Mouse (Mus musculus): ENCODE measurements at regions not wholly inside any gene's neighbourhood (a gene's known extent, or its start where the extent isn't known, plus 50 kb on each side); places are given as distances from the start of the nearest gene placed in this dataset.

- no peaks in the 10 kb centered on the region for H3K9me3 ChIP-seq (replicated peaks; ENCODE audit: control insufficient read depth, low read length)
- H3K36me3 ChIP-seq (ENCODE audit: control insufficient read depth, insufficient read depth, low read length): no peaks in the 10 kb centered on the region
- H3K4me3 ChIP-seq (replicated peaks; ENCODE audit: low read length): no peak overlapping the region
- WGBS: 52% methylated on average over 5 of the region's 5 CpGs
- no peak overlapping the region for H3K9ac ChIP-seq (ENCODE audit: low read length)
- ATAC-seq (ENCODE audit: insufficient read depth, low FRiP score): peak; percentile 68; the same call in 1 of the 2 replicates
- no peaks in the 10 kb centered on the region for H3K27me3 ChIP-seq (ENCODE audit: control insufficient read depth, insufficient read depth, low read length)
- no peak overlapping the region for H3K27ac ChIP-seq (ENCODE audit: low read length)
- H3K4me2 ChIP-seq (ENCODE audit: low read depth, low read length): no peak overlapping the region
- no peaks in the 10 kb centered on the region for H3K4me1 ChIP-seq (ENCODE audit: control insufficient read depth, insufficient read depth, low read length)
Measured at GRCm38 (mm10) chr2:159343624-159344560, 549.3 kb downstream of the Dhx35 start.

GRCm38 (mm10) chr2:159354247-159354646 lies 559.6 kb downstream of the Dhx35 start:
- H3K9ac ChIP-seq (ENCODE audit: low read length): no peak overlapping the region
- H3K4me3 ChIP-seq (replicated peaks; ENCODE audit: low read length): no peak overlapping the region
- 50% methylated on average over 2 of the region's 2 CpGs for WGBS
- H3K27me3 ChIP-seq (ENCODE audit: control insufficient read depth, insufficient read depth, low read length): no peaks in the 10 kb centered on the region
- H3K4me2 ChIP-seq (ENCODE audit: low read depth, low read length): no peak overlapping the region
- H3K27ac ChIP-seq (ENCODE audit: low read length): no peak overlapping the region
- no peaks in the 10 kb centered on the region for H3K36me3 ChIP-seq (ENCODE audit: control insufficient read depth, insufficient read depth, low read length)
- H3K9me3 ChIP-seq (replicated peaks; ENCODE audit: control insufficient read depth, low read length): no peaks in the 10 kb centered on the region
- no peak for ATAC-seq (ENCODE audit: insufficient read depth, low FRiP score)
- H3K4me1 ChIP-seq (ENCODE audit: control insufficient read depth, insufficient read depth, low read length): no peaks in the 10 kb centered on the region

GRCm38 (mm10) chr2:159356503-159356902 lies 561.9 kb downstream of the Dhx35 start:
- Histone ChIP-seq H3K4me3 (replicated peaks; ENCODE audit: low read length) (no peak overlapping the region), H3K9ac (ENCODE audit: low read length) (no peak overlapping the region), H3K4me2 (ENCODE audit: low read depth, low read length) (no peak overlapping the region), H3K36me3 (ENCODE audit: control insufficient read depth, insufficient read depth, low read length) (no peaks in the 10 kb centered on the region), H3K27ac (ENCODE audit: low read length) (no peak overlapping the region), H3K27me3 (ENCODE audit: control insufficient read depth, insufficient read depth, low read length) (no peaks in the 10 kb centered on the region), H3K4me1 (ENCODE audit: control insufficient read depth, insufficient read depth, low read length) (no peaks in the 10 kb centered on the region), H3K9me3 (replicated peaks; ENCODE audit: control insufficient read depth, low read length) (no peaks in the 10 kb centered on the region)
- WGBS: 22% methylated on average over 5 of the region's 5 CpGs
- ATAC-seq (ENCODE audit: insufficient read depth, low FRiP score): no peak

- no peak for ATAC-seq (ENCODE audit: insufficient read depth, low FRiP score)
Measured at GRCm38 (mm10) chr2:159361371-159361770, 566.8 kb downstream of the Dhx35 start.

GRCm38 (mm10) chr2:159392865-159393264 lies 598.3 kb downstream of the Dhx35 start:
- no peak for ATAC-seq (ENCODE audit: insufficient read depth, low FRiP score)
- H3K27me3 ChIP-seq (ENCODE audit: control insufficient read depth, insufficient read depth, low read length): no peaks in the 10 kb centered on the region
- H3K4me1 ChIP-seq (ENCODE audit: control insufficient read depth, insufficient read depth, low read length): no peaks in the 10 kb centered on the region
- WGBS: 41% methylated on average over 10 of the region's 10 CpGs
- no peak overlapping the region for H3K4me3 ChIP-seq (replicated peaks; ENCODE audit: low read length)
- H3K27ac ChIP-seq (ENCODE audit: low read length): no peak overlapping the region
- H3K36me3 ChIP-seq (ENCODE audit: control insufficient read depth, insufficient read depth, low read length): no peaks in the 10 kb centered on the region
- no peaks in the 10 kb centered on the region for H3K9me3 ChIP-seq (replicated peaks; ENCODE audit: control insufficient read depth, low read length)
- no peak overlapping the region for H3K4me2 ChIP-seq (ENCODE audit: low read depth, low read length)
- no peak overlapping the region for H3K9ac ChIP-seq (ENCODE audit: low read length)

More at GRCm38 (mm10) chr2:159361371-159361770, 566.8 kb downstream of the Dhx35 start:
- no peaks in the 10 kb centered on the region for H3K27me3 ChIP-seq (ENCODE audit: control insufficient read depth, insufficient read depth, low read length)
- no peak overlapping the region for H3K9ac ChIP-seq (ENCODE audit: low read length)
- H3K9me3 ChIP-seq (replicated peaks; ENCODE audit: control insufficient read depth, low read length): no peaks in the 10 kb centered on the region
- no peaks in the 10 kb centered on the region for H3K4me1 ChIP-seq (ENCODE audit: control insufficient read depth, insufficient read depth, low read length)
- no peak overlapping the region for H3K4me3 ChIP-seq (replicated peaks; ENCODE audit: low read length)
- no peak overlapping the region for H3K4me2 ChIP-seq (ENCODE audit: low read depth, low read length)
- no peaks in the 10 kb centered on the region for H3K36me3 ChIP-seq (ENCODE audit: control insufficient read depth, insufficient read depth, low read length)
- H3K27ac ChIP-seq (ENCODE audit: low read length): no peak overlapping the region
- 76% methylated on average over 3 of the region's 3 CpGs for WGBS

- WGBS: 62% methylated on average over 9 of the region's 9 CpGs
- ATAC-seq (ENCODE audit: insufficient read depth, low FRiP score): no peak
- Histone ChIP-seq H3K4me1 (ENCODE audit: control insufficient read depth, insufficient read depth, low read length) (no peaks in the 10 kb centered on the region), H3K27me3 (ENCODE audit: control insufficient read depth, insufficient read depth, low read length) (no peaks in the 10 kb centered on the region), H3K9me3 (replicated peaks; ENCODE audit: control insufficient read depth, low read length) (no peaks in the 10 kb centered on the region), H3K4me3 (replicated peaks; ENCODE audit: low read length) (no peak overlapping the region), H3K9ac (ENCODE audit: low read length) (no peak overlapping the region), H3K36me3 (ENCODE audit: control insufficient read depth, insufficient read depth, low read length) (no peaks in the 10 kb centered on the region), H3K4me2 (ENCODE audit: low read depth, low read length) (no peak overlapping the region), H3K27ac (ENCODE audit: low read length) (no peak overlapping the region)
Measured at GRCm38 (mm10) chr2:159401421-159402100, 607.0 kb downstream of the Dhx35 start.

GRCm38 (mm10) chr2:159404940-159405339 lies 610.3 kb downstream of the Dhx35 start:
- no peak for ATAC-seq (ENCODE audit: insufficient read depth, low FRiP score)
- whole genome bisulfite sequencing: 39% methylated on average over 1 of the region's 1 CpGs

GRCm38 (mm10) chr2:159414599-159414998 lies 620.0 kb downstream of the Dhx35 start:
- Histone ChIP-seq H3K4me1 (ENCODE audit: control insufficient read depth, insufficient read depth, low read length) (no peaks in the 10 kb centered on the region), H3K27me3 (ENCODE audit: control insufficient read depth, insufficient read depth, low read length) (no peaks in the 10 kb centered on the region), H3K9me3 (replicated peaks; ENCODE audit: control insufficient read depth, low read length) (no peaks in the 10 kb centered on the region), H3K27ac (ENCODE audit: low read length) (no peak overlapping the region), H3K4me2 (ENCODE audit: low read depth, low read length) (no peak overlapping the region), H3K36me3 (ENCODE audit: control insufficient read depth, insufficient read depth, low read length) (no peaks in the 10 kb centered on the region), H3K4me3 (replicated peaks; ENCODE audit: low read length) (no peak overlapping the region), H3K9ac (ENCODE audit: low read length) (no peak overlapping the region)
- no peak for ATAC-seq (ENCODE audit: insufficient read depth, low FRiP score)
- 17% methylated on average over 1 of the region's 1 CpGs for WGBS

More at GRCm38 (mm10) chr2:159404940-159405339, 610.3 kb downstream of the Dhx35 start:
- Histone ChIP-seq H3K4me1 (ENCODE audit: control insufficient read depth, insufficient read depth, low read length) (no peaks in the 10 kb centered on the region), H3K4me2 (ENCODE audit: low read depth, low read length) (no peak overlapping the region), H3K9ac (ENCODE audit: low read length) (no peak overlapping the region), H3K36me3 (ENCODE audit: control insufficient read depth, insufficient read depth, low read length) (no peaks in the 10 kb centered on the region), H3K27ac (ENCODE audit: low read length) (no peak overlapping the region), H3K9me3 (replicated peaks; ENCODE audit: control insufficient read depth, low read length) (no peaks in the 10 kb centered on the region), H3K4me3 (replicated peaks; ENCODE audit: low read length) (no peak overlapping the region), H3K27me3 (ENCODE audit: control insufficient read depth, insufficient read depth, low read length) (no peaks in the 10 kb centered on the region)

- H3K4me1 ChIP-seq (ENCODE audit: control insufficient read depth, insufficient read depth, low read length): no peaks in the 10 kb centered on the region
- no peak overlapping the region for H3K4me2 ChIP-seq (ENCODE audit: low read depth, low read length)
- H3K4me3 ChIP-seq (replicated peaks; ENCODE audit: low read length): no peak overlapping the region
- ATAC-seq (ENCODE audit: insufficient read depth, low FRiP score): no peak
- 73% methylated on average over 7 of the region's 7 CpGs for WGBS
- H3K9me3 ChIP-seq (replicated peaks; ENCODE audit: control insufficient read depth, low read length): no peaks in the 10 kb centered on the region
- no peak overlapping the region for H3K9ac ChIP-seq (ENCODE audit: low read length)
- no peak overlapping the region for H3K27ac ChIP-seq (ENCODE audit: low read length)
- no peaks in the 10 kb centered on the region for H3K27me3 ChIP-seq (ENCODE audit: control insufficient read depth, insufficient read depth, low read length)
- no peaks in the 10 kb centered on the region for H3K36me3 ChIP-seq (ENCODE audit: control insufficient read depth, insufficient read depth, low read length)
Measured at GRCm38 (mm10) chr2:159418371-159418940, 623.8 kb downstream of the Dhx35 start.
